Mouse (Mus musculus): ENCODE results near the gene Ren1.

GRCm38 (mm10) chr1:133332656-133333430 is 17.5 kb upstream of the Ren1 start:
- TF ChIP-seq POLR2A (IDR thresholded peaks at IDR 0.05; ENCODE audit: low read depth, low read length): no peak
- TF ChIP-seq CTCF (conservative IDR thresholded peaks at IDR 0.05; ENCODE audit: insufficient read depth, insufficient read length, low read depth, low read length): no peak

All from kidney, adult 2 months (tissue).